ENCODE assay signal across 19 mouse cellular contexts in the genomic region with DNA sequence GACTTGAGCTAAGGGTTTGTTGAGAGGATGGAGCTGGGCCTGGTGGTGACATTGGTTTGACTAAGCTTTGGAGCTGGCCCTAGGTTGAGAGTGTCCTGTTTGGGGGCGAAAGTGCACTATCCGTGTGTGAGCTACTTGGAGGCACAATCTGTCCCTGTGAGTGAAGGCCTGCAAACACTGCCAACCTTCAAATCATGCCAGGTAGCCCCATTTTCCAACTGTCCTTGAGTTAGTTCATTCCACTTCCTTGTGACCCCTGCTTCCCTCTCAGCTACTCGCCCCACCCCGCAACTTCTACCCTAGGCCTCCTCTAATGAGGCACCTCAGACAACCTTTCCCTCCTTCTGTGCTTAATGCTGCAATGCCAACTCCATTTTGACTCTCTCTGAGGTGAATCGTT.
"Had no signal": no experiment of that assay in that cellular context is flagged by ENCODE, and none has a peak within 500 bp of the region (broad histone marks: within the 10 kb centered on the region; RNA-seq: fewer than 3 reads in every experiment).

No protein-coding gene starts in this region.

- H3K9ac ChIP-seq: kidney, embryonic 15.5 days; liver, embryonic 13.5 days; midbrain, embryonic 12.5 days; midbrain, embryonic 15.5 days; neural tube, embryonic 12.5 days; neural tube, embryonic 15.5 days had no signal

- DNase-seq: kidney, adult 8-10 months; kidney, postnatal 10 days; layer of hippocampus, postnatal 36 days; liver, embryonic 13.5 days; lung, adult 2 months; lung, postnatal 14 days; right cerebral cortex, adult 18-20 months; right cerebral cortex, postnatal 14 days; right cerebral cortex, postnatal 4 days; thymus, adult 18-20 months; thymus, postnatal 4 days had no signal

- H3K27me3 ChIP-seq: kidney, embryonic 15.5 days; liver, embryonic 13.5 days; midbrain, embryonic 12.5 days; midbrain, embryonic 15.5 days; neural tube, embryonic 12.5 days; neural tube, embryonic 15.5 days had no signal

- ATAC-seq: midbrain, embryonic 15.5 days had no signal

- H3K27ac ChIP-seq: kidney, embryonic 15.5 days; left cerebral cortex, adult 2 months; liver, embryonic 13.5 days; macrophage; midbrain, embryonic 12.5 days; midbrain, embryonic 15.5 days; neural tube, embryonic 12.5 days; neural tube, embryonic 15.5 days; stomach, postnatal 0 days had no signal

- H3K4me3 ChIP-seq: kidney, embryonic 15.5 days; left cerebral cortex, adult 2 months; liver, embryonic 13.5 days; midbrain, embryonic 12.5 days; midbrain, embryonic 15.5 days; neural tube, embryonic 12.5 days; neural tube, embryonic 15.5 days had no signal

- H3K9me3 ChIP-seq: kidney, embryonic 15.5 days; liver, embryonic 13.5 days; midbrain, embryonic 12.5 days; midbrain, embryonic 15.5 days; neural tube, embryonic 12.5 days; neural tube, embryonic 15.5 days had no signal

- H3K36me3 ChIP-seq: kidney, embryonic 15.5 days; liver, embryonic 13.5 days; midbrain, embryonic 12.5 days; midbrain, embryonic 15.5 days; neural tube, embryonic 12.5 days; neural tube, embryonic 15.5 days had no signal

- H3K4me2 ChIP-seq: kidney, embryonic 15.5 days; liver, embryonic 13.5 days; midbrain, embryonic 12.5 days; midbrain, embryonic 15.5 days; neural tube, embryonic 12.5 days; neural tube, embryonic 15.5 days had no signal
